Mouse (Mus musculus) neutrophil, adult 5-6 weeks (primary cell): ENCODE data around the gene Tmem44. TPM values are rescaled to one million over a fixed set of nuclear protein-coding genes. Genes with fewer than 3 reads are reported as not detected.

Source experiments
- ATAC-seq: fragments of 151-379, 151-347 bp; 2 replicates; pipeline ENCODE4 v1.8.0; 2017; ENCODE audit warnings: mild to moderate bottlenecking, moderate TSS enrichment; ENCODE audit not compliant: insufficient number of reproducible peaks, poor library complexity, low FRiP score, severe bottlenecking; ENCODE audit errors: extremely low read depth
- total RNA-seq: library from RNA; stranded (forward); fragments of 200-1000 nt; gene quantifications from 2 replicates; pipeline ENCODE4 v1.2.3, GENCODE M21; 2017

The Tmem44 gene
- total RNA-seq, 1 experiment from 2014 or later, result not detected

- ATAC-seq, result no peak
These were observed 8.8 kb upstream of the Tmem44 start for GRCm38 (mm10) chr16:30559312-30559992.

- no peak for ATAC-seq
These were observed 3.5 kb upstream of the Tmem44 start for GRCm38 (mm10) chr16:30554109-30554508.

GRCm38 (mm10) chr16:30552621-30553338 lies 2.1 kb upstream of the Tmem44 start:
- ATAC-seq, result no peak

- peak; percentile 62 for ATAC-seq
These were observed 485 bp downstream of the Tmem44 start for GRCm38 (mm10) chr16:30549966-30550747.

GRCm38 (mm10) chr16:30549516-30549915 lies 1.1 kb downstream of the Tmem44 start:
- ATAC-seq, result no peak

GRCm38 (mm10) chr16:30548291-30548690 lies 2.4 kb downstream of the Tmem44 start:
- no peak for ATAC-seq

GRCm38 (mm10) chr16:30544693-30545092 lies 5.9 kb downstream of the Tmem44 start:
- no peak for ATAC-seq

GRCm38 (mm10) chr16:30543386-30543785 lies 7.3 kb downstream of the Tmem44 start:
- no peak for ATAC-seq

GRCm38 (mm10) chr16:30542826-30543225 lies 7.8 kb downstream of the Tmem44 start:
- ATAC-seq, result no peak

- no peak for ATAC-seq
These were observed 10.3 kb downstream of the Tmem44 start for GRCm38 (mm10) chr16:30540107-30541001.

- ATAC-seq, result peak; percentile 42; the same call in 1 of the 2 replicates
These were observed 11.2 kb downstream of the Tmem44 start for GRCm38 (mm10) chr16:30539433-30539832.

GRCm38 (mm10) chr16:30535075-30535474 lies 15.6 kb downstream of the Tmem44 start:
- no peak for ATAC-seq

- no peak for ATAC-seq
These were observed 17.1 kb downstream of the Tmem44 start for GRCm38 (mm10) chr16:30533592-30533991.

GRCm38 (mm10) chr16:30532929-30533328 lies 17.7 kb downstream of the Tmem44 start:
- ATAC-seq, result no peak

GRCm38 (mm10) chr16:30531761-30532406 lies 18.8 kb downstream of the Tmem44 start:
- ATAC-seq, result peak; percentile 42; the same call in 1 of the 2 replicates

- no peak; the same call in 1 of the 2 replicates for ATAC-seq
These were observed 19.8 kb downstream of the Tmem44 start for GRCm38 (mm10) chr16:30530815-30531214.

- ATAC-seq, result no peak
These were observed 22.3 kb downstream of the Tmem44 start for GRCm38 (mm10) chr16:30528386-30528785.

GRCm38 (mm10) chr16:30527889-30528288 lies 22.8 kb downstream of the Tmem44 start:
- no peak for ATAC-seq
